Mouse (Mus musculus): ENCODE data around the gene Iqcf3. TPM values are rescaled to one million over a fixed set of nuclear protein-coding genes. Genes with fewer than 3 reads are reported as not detected.
A peak's percentile ranks its signal among the peaks of the same experiment; 100 is the strongest.

The Iqcf3 gene
- total and polyA plus RNA-seq, 3 experiments, result not detected

DNA sequence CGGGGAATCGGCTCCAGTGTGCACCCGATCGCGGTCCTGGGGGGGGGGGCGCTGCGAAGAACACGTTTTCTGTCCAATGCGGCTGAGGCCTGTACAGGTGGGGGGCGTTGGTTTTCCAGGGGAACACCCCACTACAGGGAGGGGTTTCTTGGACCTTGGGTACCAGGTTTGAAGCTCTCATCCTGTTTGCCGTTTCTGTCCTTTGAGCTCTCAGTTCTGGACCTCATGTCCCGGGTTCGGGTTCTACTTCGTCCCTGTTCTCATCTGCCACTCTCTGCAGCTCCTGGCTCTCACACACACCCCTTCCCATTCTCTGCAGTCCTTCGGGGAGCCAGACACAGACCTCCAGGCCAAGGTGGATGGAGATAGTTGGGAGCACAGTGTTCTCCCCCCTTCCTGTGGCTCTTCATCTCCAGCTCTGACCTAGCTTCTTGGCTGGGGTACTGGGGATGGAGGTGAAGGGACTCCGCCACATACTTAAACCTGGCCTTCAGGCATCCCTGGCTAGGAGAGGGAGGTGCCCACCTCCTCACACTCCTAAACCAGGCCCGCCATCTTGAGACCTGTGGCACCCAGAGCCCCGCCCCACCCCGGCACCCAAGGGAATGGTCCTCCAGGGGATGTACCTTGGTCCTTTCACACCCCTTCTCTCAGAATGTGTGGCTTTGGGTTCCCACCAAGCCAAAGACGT, 107.2 kb downstream of the Iqcf3 start:
- no peak for DNase-seq

DNA sequence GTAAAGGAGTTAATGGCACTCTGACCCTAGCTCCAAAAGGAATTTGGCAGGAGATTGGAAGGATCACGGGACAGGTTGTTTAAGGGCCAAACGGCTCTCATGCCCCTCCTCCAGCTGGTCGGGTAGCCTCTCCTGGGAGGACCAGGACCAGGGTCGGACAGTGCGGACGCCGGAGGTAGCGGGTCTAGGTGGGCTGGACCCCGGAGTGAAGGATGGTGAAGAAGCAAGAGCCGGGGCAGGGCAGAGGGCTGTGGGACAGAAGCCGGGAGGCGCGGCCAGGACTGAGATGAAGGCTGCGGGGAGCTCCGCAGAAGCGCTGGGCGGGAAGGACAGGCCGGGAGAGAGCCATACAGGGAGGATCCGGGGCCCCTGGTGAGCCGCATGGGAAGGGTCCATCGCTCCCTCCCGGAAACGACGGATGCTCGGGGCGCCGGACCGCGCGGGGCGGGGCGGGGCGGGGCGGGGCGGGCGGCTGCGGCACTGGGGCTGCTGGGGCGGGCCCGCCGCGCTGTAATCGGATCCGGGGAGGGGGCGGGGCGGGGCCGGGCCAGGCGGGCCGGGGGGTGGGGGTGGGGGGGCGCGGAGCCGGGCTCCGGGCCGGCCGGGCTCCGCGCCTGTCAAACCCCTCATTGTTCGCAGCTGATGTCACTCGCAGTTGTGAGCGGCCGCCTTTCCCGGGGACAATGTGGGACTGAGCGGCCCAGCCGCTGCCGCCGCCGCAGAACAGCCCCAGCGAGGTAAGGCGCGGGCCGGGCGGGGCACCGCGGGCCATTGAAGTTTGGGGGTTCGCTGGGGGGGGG, 108.0 kb downstream of the Iqcf3 start, which contains the start of gene Pcbp4:
Pcbp4 (plus strand) TSS at position 21 of the 800 bp plus-strand sequence.
- DNase-seq, result peak; percentile 69

Other genes with a start within 250 kb of the Iqcf3 start
- 10 to 100 TPM; 12.8 to 18.7 TPM for gene Dusp7, start 193.0 kb downstream of the Iqcf3 start, total RNA-seq (2021)
- 40.2 and 46.7 TPM in 2 replicates for gene Dusp7, start 193.0 kb downstream of the Iqcf3 start, polyA plus RNA-seq (2012; rRNA removed)
- gene Rpl29, start 132.2 kb downstream of the Iqcf3 start, total RNA-seq (2021), result 100 to 1,000 TPM; 391 to 419 TPM
- 183 and 201 TPM in 2 replicates for gene Rpl29, start 132.2 kb downstream of the Iqcf3 start, polyA plus RNA-seq (2012; rRNA removed)
- 10 to 100 TPM; 12.2 to 16.9 TPM for gene Acy1, start 123.3 kb downstream of the Iqcf3 start, total RNA-seq (2021)
- 11.0 and 14.8 TPM in 2 replicates for gene Acy1, start 123.3 kb downstream of the Iqcf3 start, polyA plus RNA-seq (2012; rRNA removed)
- 10 to 100 TPM; 32.6 to 46.6 TPM for gene Abhd14b, start 114.2 kb downstream of the Iqcf3 start, total RNA-seq (2021)
- 144 and 175 TPM in 2 replicates for gene Abhd14b, start 114.2 kb downstream of the Iqcf3 start, polyA plus RNA-seq (2012; rRNA removed)
- 10 to 100 TPM; 18.8 to 25.9 TPM for gene Abhd14a, start 114.0 kb downstream of the Iqcf3 start, total RNA-seq (2021)
- gene Abhd14a, start 114.0 kb downstream of the Iqcf3 start, polyA plus RNA-seq (2012; rRNA removed), result 29.0 and 33.9 TPM in 2 replicates
- gene Pcbp4, start 108.3 kb downstream of the Iqcf3 start, total RNA-seq (2021), result 10 to 100 TPM; 17.5 to 28.6 TPM
- 56.4 and 90.6 TPM in 2 replicates for gene Pcbp4, start 108.3 kb downstream of the Iqcf3 start, polyA plus RNA-seq (2012; rRNA removed)
- under 1 TPM; 0.17 TPM for gene Gpr62, start 95.7 kb downstream of the Iqcf3 start, total RNA-seq (2021)
- 0.95 and 0.99 TPM in 2 replicates for gene Gpr62, start 95.7 kb downstream of the Iqcf3 start, polyA plus RNA-seq (2012; rRNA removed)
- 10 to 100 TPM; 41.2 to 47.0 TPM for gene Rrp9, start 85.7 kb downstream of the Iqcf3 start, total RNA-seq (2021)
- gene Rrp9, start 85.7 kb downstream of the Iqcf3 start, polyA plus RNA-seq (2012; rRNA removed), result 36.8 and 42.2 TPM in 2 replicates
- 10 to 100 TPM; 39.4 to 60.7 TPM for gene Parp3, start 84.7 kb downstream of the Iqcf3 start, total RNA-seq (2021)
- gene Parp3, start 84.7 kb downstream of the Iqcf3 start, polyA plus RNA-seq (2012; rRNA removed), result 65.6 and 87.4 TPM in 2 replicates
- gene Iqcf1, start 61.7 kb downstream of the Iqcf3 start, total RNA-seq (2021), result not detected
- gene Iqcf1, start 61.7 kb downstream of the Iqcf3 start, polyA plus RNA-seq (2012; rRNA removed), result not detected in 2 replicates
- not detected for gene Iqcf5, start 47.1 kb downstream of the Iqcf3 start, total RNA-seq (2021)
- gene Iqcf5, start 47.1 kb downstream of the Iqcf3 start, polyA plus RNA-seq (2012; rRNA removed), result not detected in 2 replicates
- gene Iqcf4, start 9.4 kb upstream of the Iqcf3 start, total RNA-seq (2021), result not detected
- gene Iqcf4, start 9.4 kb upstream of the Iqcf3 start, polyA plus RNA-seq (2012; rRNA removed), result not detected in 2 replicates
- not detected for gene Iqcf6, start 65.0 kb upstream of the Iqcf3 start, total RNA-seq (2021)
- not detected in 2 replicates for gene Iqcf6, start 65.0 kb upstream of the Iqcf3 start, polyA plus RNA-seq (2012; rRNA removed)
- gene Grm2, start 94.5 kb upstream of the Iqcf3 start, total RNA-seq (2021), result not detected
- not detected in 2 replicates for gene Grm2, start 94.5 kb upstream of the Iqcf3 start, polyA plus RNA-seq (2012; rRNA removed)
- 100 to 1,000 TPM; 128 to 130 TPM for gene Tex264, start 124.3 kb upstream of the Iqcf3 start, total RNA-seq (2021)
- gene Tex264, start 124.3 kb upstream of the Iqcf3 start, polyA plus RNA-seq (2012; rRNA removed), result 230 and 245 TPM in 2 replicates
- 10 to 100 TPM; 13.2 to 24.8 TPM for gene Rad54l2, start 227.6 kb upstream of the Iqcf3 start, total RNA-seq (2021)
- gene Rad54l2, start 227.6 kb upstream of the Iqcf3 start, polyA plus RNA-seq (2012; rRNA removed), result 44.6 and 68.0 TPM in 2 replicates

Data from adrenal gland, adult 2 months (tissue).